Mouse (Mus musculus) liver, embryonic 13.5 days (tissue): ENCODE results near the gene Mettl13. TPM values are rescaled to one million over a fixed set of nuclear protein-coding genes. Genes with fewer than 3 reads are reported as not detected.

Experiments
- ATAC-seq: fragments of 200-750 bp; cut with Nextera tagmentation; 2 replicates; pipeline ENCODE4 v1.8.0; 2017; ENCODE audit warnings: low read depth, mild to moderate bottlenecking, moderate number of reproducible peaks, moderate library complexity
- DNase-seq: peaks from one replicate; pipeline ENCODE4 v3.0.0; 2022
- H3K27ac ChIP-seq: fragments of 300-500 bp; sonication (generic); 2 replicates; pipeline ENCODE4 v1.5.1; 2015; ENCODE audit warnings: moderate library complexity, mild to moderate bottlenecking, inconsistent platforms
- H3K27me3 ChIP-seq: fragments of 300-500 bp; sonication (generic); 2 replicates; pipeline ENCODE4 v1.6.1; 2015; ENCODE audit warnings: mild to moderate bottlenecking, inconsistent platforms
- H3K36me3 ChIP-seq: fragments of 300-500 bp; sonication (generic); 2 replicates; pipeline ENCODE4 v1.6.1; 2015; ENCODE audit warnings: mild to moderate bottlenecking, inconsistent platforms
- H3K4me1 ChIP-seq: fragments of 300-500 bp; sonication (generic); replicated peaks from 2 replicates; pipeline ENCODE4 v1.6.1; 2015; ENCODE audit warnings: inconsistent platforms
- H3K4me2 ChIP-seq: fragments of 300-500 bp; sonication (generic); 2 replicates; pipeline ENCODE4 v1.6.1; 2015; ENCODE audit warnings: inconsistent platforms, mild to moderate bottlenecking, moderate library complexity
- H3K4me3 ChIP-seq: fragments of 300-500 bp; sonication (generic); replicated peaks from 2 replicates; pipeline ENCODE4 v1.5.1; 2015; ENCODE audit warnings: mild to moderate bottlenecking, inconsistent platforms
- H3K9ac ChIP-seq: fragments of 300-500 bp; sonication (generic); 2 replicates; pipeline ENCODE4 v1.6.1; 2015; ENCODE audit warnings: mild to moderate bottlenecking, inconsistent platforms
- H3K9me3 ChIP-seq: fragments of 300-500 bp; sonication (generic); replicated peaks from 2 replicates; pipeline ENCODE4 v1.6.1; 2016; ENCODE audit warnings: inconsistent platforms
- WGBS: fragments of 180-500 bp; shearing (Covaris S2); methylation state at CpG from one replicate; pipeline ENCODE4 v1.1.7; 2015; ENCODE audit not compliant: insufficient replicate concordance; 5-methylcytosine and 5-hydroxymethylcytosine counted together
- polyA plus RNA-seq: library from polyadenylated mRNA; unstranded; fragments of >200 nt; fragmentation: Nextera tagmentation; extraction: Ambion mirVana; gene quantifications from 2 replicates; pipeline ENCODE4 v1.2.1, GENCODE M21; 2015

The Mettl13 gene
- polyA plus RNA-seq: 15.1 and 17.3 TPM in 2 replicates

GRCm38 (mm10) chr1:162548016-162548916 is at the start of gene Mettl13:
Gene Mettl13 (minus strand): TSS chr1:162548551.
- Histone ChIP-seq H3K4me2 (peak within 1 kb of the TSS; percentile 97), H3K4me3 (peak within 1 kb of the TSS; percentile 80), H3K9ac (peak within 1 kb of the TSS; percentile 80), H3K9me3 (no peaks in the 10 kb centered on the region), H3K27me3 (no peaks in the 10 kb centered on the region), H3K36me3 (peaks cover 31% of the 10 kb centered on the region), H3K27ac (peak within 1 kb of the TSS; percentile 69), H3K4me1 (peaks cover 45% of the 10 kb centered on the region)
- peak; percentile 98 for ATAC-seq
- WGBS: under 1% methylated on average over 52 of the region's 52 CpGs
- DNase-seq: peak; percentile 90

- ATAC-seq: peak; percentile 51; the same call in 1 of the 2 replicates
- WGBS: 41% methylated on average over 3 of the region's 3 CpGs
- no peak overlapping the region for H3K4me2 ChIP-seq
- peaks cover 4% of the 10 kb centered on the region for H3K36me3 ChIP-seq
- H3K4me1 ChIP-seq: peaks cover 7% of the 10 kb centered on the region; the same call in 1 of the 2 replicates
- DNase-seq: no peak
- no peak overlapping the region for H3K9ac ChIP-seq
- no peaks in the 10 kb centered on the region for H3K9me3 ChIP-seq
- H3K4me3 ChIP-seq: no peak overlapping the region
- no peak overlapping the region for H3K27ac ChIP-seq
- no peaks in the 10 kb centered on the region for H3K27me3 ChIP-seq
Observed at GRCm38 (mm10) chr1:162597379-162598102, 49.2 kb upstream of the Mettl13 start.

GRCm38 (mm10) chr1:162590415-162590997 is 42.2 kb upstream of the Mettl13 start:
- ATAC-seq (peak; percentile 97), DNase-seq (peak; percentile 48)
- no peak overlapping the region for H3K9ac ChIP-seq
- H3K4me3 ChIP-seq: no peak overlapping the region
- H3K9me3 ChIP-seq: no peaks in the 10 kb centered on the region
- no peak overlapping the region for H3K27ac ChIP-seq
- no peaks in the 10 kb centered on the region for H3K27me3 ChIP-seq
- peaks cover 13% of the 10 kb centered on the region for H3K4me1 ChIP-seq
- peaks cover 7% of the 10 kb centered on the region for H3K36me3 ChIP-seq
- peak overlapping the region; percentile 36 for H3K4me2 ChIP-seq
- 27% methylated on average over 8 of the region's 8 CpGs for WGBS

- Histone ChIP-seq H3K9ac (no peak overlapping the region), H3K27ac (no peak overlapping the region), H3K9me3 (no peaks in the 10 kb centered on the region), H3K4me2 (no peak overlapping the region), H3K4me3 (no peak overlapping the region), H3K4me1 (peaks cover 13% of the 10 kb centered on the region), H3K36me3 (peaks cover 7% of the 10 kb centered on the region), H3K27me3 (no peaks in the 10 kb centered on the region)
- DNase-seq: no peak
- no peak for ATAC-seq
- 38% methylated on average over 9 of the region's 9 CpGs for WGBS
Observed at GRCm38 (mm10) chr1:162589443-162589842, 41.1 kb upstream of the Mettl13 start.

GRCm38 (mm10) chr1:162588606-162589005 is 40.3 kb upstream of the Mettl13 start:
- Histone ChIP-seq H3K4me2 (no peak overlapping the region), H3K9me3 (no peaks in the 10 kb centered on the region), H3K4me3 (no peak overlapping the region), H3K27me3 (no peaks in the 10 kb centered on the region), H3K4me1 (peaks cover 13% of the 10 kb centered on the region), H3K36me3 (peaks cover 10% of the 10 kb centered on the region), H3K27ac (no peak overlapping the region), H3K9ac (no peak overlapping the region)
- 89% methylated on average over 3 of the region's 3 CpGs for WGBS
- ATAC-seq: no peak
- DNase-seq: no peak

- Histone ChIP-seq H3K4me1 (peaks cover 12% of the 10 kb centered on the region), H3K9ac (no peak overlapping the region), H3K36me3 (peaks cover 11% of the 10 kb centered on the region; the same call in 1 of the 2 replicates), H3K4me2 (no peak overlapping the region), H3K4me3 (no peak overlapping the region), H3K27me3 (no peaks in the 10 kb centered on the region), H3K27ac (no peak overlapping the region), H3K9me3 (no peaks in the 10 kb centered on the region)
- DNase-seq (no peak), ATAC-seq (no peak)
- 63% methylated on average over 4 of the region's 4 CpGs for WGBS
Observed at GRCm38 (mm10) chr1:162586282-162586681, 37.9 kb upstream of the Mettl13 start.

- DNase-seq (no peak), ATAC-seq (no peak)
- H3K4me1 ChIP-seq: no peaks in the 10 kb centered on the region
Observed at GRCm38 (mm10) chr1:162582884-162583283, 34.5 kb upstream of the Mettl13 start.

GRCm38 (mm10) chr1:162575098-162575497 is 26.7 kb upstream of the Mettl13 start:
- Histone ChIP-seq H3K4me1 (peaks cover 10% of the 10 kb centered on the region), H3K4me2 (no peak overlapping the region), H3K9ac (no peak overlapping the region), H3K4me3 (no peak overlapping the region), H3K9me3 (no peaks in the 10 kb centered on the region), H3K27me3 (no peaks in the 10 kb centered on the region), H3K27ac (no peak overlapping the region), H3K36me3 (peaks cover 21% of the 10 kb centered on the region)
- 84% methylated on average over 3 of the region's 3 CpGs for whole genome bisulfite sequencing
- no peak for DNase-seq
- ATAC-seq: no peak

More at GRCm38 (mm10) chr1:162582884-162583283, 34.5 kb upstream of the Mettl13 start:
- Histone ChIP-seq H3K4me3 (no peak overlapping the region), H3K36me3 (peaks cover 18% of the 10 kb centered on the region; the same call in 1 of the 2 replicates), H3K9ac (no peak overlapping the region), H3K4me2 (no peak overlapping the region), H3K27me3 (no peaks in the 10 kb centered on the region), H3K27ac (no peak overlapping the region), H3K9me3 (no peaks in the 10 kb centered on the region)
- 79% methylated on average over 2 of the region's 2 CpGs for WGBS

- DNase-seq (peak; percentile 39), ATAC-seq (peak; percentile 22)
- peaks cover 20% of the 10 kb centered on the region for H3K4me1 ChIP-seq
- WGBS: under 1% methylated on average over 46 of the region's 46 CpGs
- H3K36me3 ChIP-seq: peaks cover 12% of the 10 kb centered on the region
- peak overlapping the region; percentile 98 for H3K4me2 ChIP-seq
- peak overlapping the region; percentile 75 for H3K27ac ChIP-seq
- H3K9me3 ChIP-seq: no peaks in the 10 kb centered on the region
- H3K9ac ChIP-seq: peak overlapping the region; percentile 92
- peak overlapping the region; percentile 96 for H3K4me3 ChIP-seq
- no peaks in the 10 kb centered on the region; the same call in 1 of the 2 replicates for H3K27me3 ChIP-seq
Observed at GRCm38 (mm10) chr1:162570931-162571601, 22.7 kb upstream of the Mettl13 start.

- WGBS: under 1% methylated on average over 42 of the region's 43 CpGs
- peak within 1 kb of the TSS; percentile 92 for H3K9ac ChIP-seq
- H3K27ac ChIP-seq: peak within 1 kb of the TSS; percentile 75
- H3K9me3 ChIP-seq: no peaks in the 10 kb centered on the region
- DNase-seq: peak; percentile 88
- H3K27me3 ChIP-seq: no peaks in the 10 kb centered on the region; the same call in none of the 2 replicates
- peak within 1 kb of the TSS; percentile 96 for H3K4me3 ChIP-seq
- peak within 1 kb of the TSS; percentile 98 for H3K4me2 ChIP-seq
- peaks cover 12% of the 10 kb centered on the region for H3K36me3 ChIP-seq
- H3K4me1 ChIP-seq: peaks cover 20% of the 10 kb centered on the region
- ATAC-seq: peak; percentile 98
Observed at GRCm38 (mm10) chr1:162570260-162570748, 22.0 kb upstream of the Mettl13 start, which contains the start of gene Vamp4. Gene Vamp4 (plus strand): TSS chr1:162570515.
